Mouse (Mus musculus) heart, embryonic 10.5 days (tissue): ENCODE data around the gene Sec14l4. TPM values are rescaled to one million over a fixed set of nuclear protein-coding genes. Genes with fewer than 3 reads are reported as not detected.

Experiments
- DNase-seq: peaks from one replicate; pipeline ENCODE4 v3.0.0-alpha.2; 2017; ENCODE audit warnings: low spot score
- H3K27ac ChIP-seq: fragments of 300-500 bp; sonication (generic); 2 replicates; pipeline ENCODE4 v1.5.1; 2016; ENCODE audit warnings: mild to moderate bottlenecking
- H3K27me3 ChIP-seq: fragments of 300-500 bp; sonication (generic); 2 replicates; pipeline ENCODE4 v1.6.1; 2016; ENCODE audit warnings: mild to moderate bottlenecking; ENCODE audit not compliant: poor library complexity, insufficient read depth, severe bottlenecking
- H3K36me3 ChIP-seq: fragments of 300-500 bp; sonication (generic); 2 replicates; pipeline ENCODE4 v1.6.1; 2016; ENCODE audit warnings: mild to moderate bottlenecking, moderate library complexity
- H3K4me1 ChIP-seq: fragments of 300-500 bp; sonication (generic); 2 replicates; pipeline ENCODE4 v1.6.1; 2016; ENCODE audit warnings: mild to moderate bottlenecking
- H3K4me3 ChIP-seq: fragments of 300-500 bp; sonication (generic); 2 replicates; pipeline ENCODE4 v1.5.1; 2016; ENCODE audit warnings: mild to moderate bottlenecking, moderate library complexity
- H3K9me3 ChIP-seq: fragments of 300-500 bp; sonication (generic); 2 replicates; pipeline ENCODE4 v1.6.1; 2016; ENCODE audit warnings: mild to moderate bottlenecking, moderate library complexity
- WGBS: fragments of 180-500 bp; shearing (Covaris S2); methylation state at CpG from one replicate; pipeline ENCODE4 v1.1.7; 2016; 5-methylcytosine and 5-hydroxymethylcytosine counted together
- polyA plus RNA-seq: library from polyadenylated mRNA; unstranded; fragments of >200 nt; fragmentation: Nextera tagmentation; extraction: Ambion mirVana; gene quantifications from 2 replicates; pipeline ENCODE4 v1.2.1, GENCODE M21; 2016

Sec14l4 gene
- polyA plus RNA-seq, 1 experiment from 2014 or later = 0.50 TPM

DNA sequence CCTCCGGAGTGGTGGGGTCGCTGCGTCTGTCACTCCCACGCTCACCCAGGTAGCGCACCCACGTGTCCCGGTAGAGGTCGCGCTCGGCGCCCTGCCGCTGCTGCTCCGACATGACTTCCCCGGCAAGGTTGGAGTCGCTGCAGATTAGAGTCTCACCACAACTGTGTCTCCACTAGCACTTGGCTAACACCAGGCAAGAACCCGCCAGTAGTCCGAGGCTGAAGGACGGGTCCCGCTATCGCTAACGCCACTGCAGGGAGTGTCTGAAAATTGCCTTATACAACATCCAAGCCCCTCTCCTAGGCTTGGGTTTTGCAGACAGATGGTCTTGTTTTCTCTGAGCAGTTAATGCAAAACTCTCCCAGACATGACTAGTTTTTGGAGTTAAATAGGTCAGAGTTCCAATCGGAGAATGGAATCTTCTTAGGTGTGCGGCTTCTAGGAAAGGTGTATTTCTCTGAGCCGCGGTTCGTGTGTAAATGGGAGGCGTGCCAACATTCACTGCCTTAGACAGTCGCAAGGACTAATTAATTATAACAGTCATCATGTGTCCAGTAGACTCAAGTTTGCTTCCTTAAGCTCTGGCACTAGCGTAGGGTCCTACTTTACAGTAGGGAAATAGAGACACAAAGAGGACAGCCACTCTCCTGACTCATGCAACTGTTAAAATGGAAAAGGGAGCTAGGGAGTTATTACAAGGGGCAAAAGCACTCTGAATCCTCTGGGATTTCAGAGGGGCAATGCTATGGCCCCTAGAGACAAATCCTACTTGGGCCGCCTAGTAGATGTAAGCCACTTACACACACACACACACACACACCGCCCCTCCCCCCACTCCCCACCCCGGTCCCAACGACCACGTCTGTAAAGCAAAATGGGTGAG is 64.2 kb downstream of the Sec14l4 start, which contains the start of gene Mtfp1:
TSS of gene Mtfp1 (minus strand) at position 275 of the 883 bp plus-strand sequence.
- peaks cover 34% of the 10 kb centered on the region for H3K4me1 ChIP-seq
- H3K36me3 ChIP-seq = peaks cover 25% of the 10 kb centered on the region
- H3K27me3 ChIP-seq = no peaks in the 10 kb centered on the region
- H3K27ac ChIP-seq = peak within 1 kb of the TSS; percentile 95
- peak; percentile 89 for DNase-seq
- H3K4me3 ChIP-seq = peak within 1 kb of the TSS; percentile 77
- peaks cover 7% of the 10 kb centered on the region for H3K9me3 ChIP-seq
- WGBS = 6% methylated on average over 34 of the region's 34 CpGs

DNA sequence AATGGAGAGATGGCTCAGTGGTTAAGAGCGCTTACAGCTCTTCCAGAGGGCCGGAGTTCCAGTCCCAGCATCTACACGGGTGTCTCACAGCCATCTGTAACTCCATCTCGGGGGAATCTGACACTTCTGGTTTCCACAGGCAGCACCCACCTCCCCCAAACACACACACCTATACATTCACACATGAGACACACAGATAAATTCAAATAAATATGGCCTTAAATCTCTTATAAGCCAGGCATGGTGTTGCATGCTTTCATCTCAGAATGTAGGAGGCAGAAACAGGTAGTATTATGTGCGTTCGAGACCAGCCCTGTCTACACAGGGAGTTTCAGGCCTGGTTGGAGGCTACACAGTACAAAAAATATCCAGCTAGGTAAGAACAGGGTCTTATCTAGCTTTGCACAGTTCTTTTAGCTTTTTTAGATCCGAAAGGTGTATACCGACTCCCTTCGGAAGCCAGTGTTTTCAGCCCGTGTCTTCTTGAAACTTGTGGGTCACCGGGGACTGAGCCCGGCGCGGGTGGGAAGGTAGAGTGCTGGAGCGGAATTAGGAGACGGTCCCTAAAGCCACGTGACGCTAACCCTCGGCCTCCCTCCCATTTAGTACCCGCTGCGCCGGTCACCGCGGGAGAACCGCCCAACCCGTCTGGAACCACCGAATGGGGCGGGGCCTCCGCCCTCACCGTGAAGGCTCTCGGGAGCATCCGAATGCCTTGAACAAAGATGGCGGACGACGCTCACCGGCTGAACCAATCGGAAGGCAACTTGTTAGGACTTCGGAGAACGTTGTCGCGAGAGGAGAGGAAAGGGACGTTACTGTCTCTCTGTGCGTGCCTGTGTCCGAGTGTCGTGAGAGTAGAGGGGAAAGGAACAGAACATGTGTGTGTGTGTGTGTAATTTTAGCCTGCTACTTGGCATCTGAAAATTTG is 65.1 kb downstream of the Sec14l4 start:
- DNase-seq = peak; percentile 99
- 3% methylated on average over 45 of the region's 45 CpGs for WGBS
- Histone ChIP-seq H3K4me3 (peak overlapping the region; percentile 77), H3K27me3 (no peaks in the 10 kb centered on the region), H3K9me3 (peaks cover 1% of the 10 kb centered on the region; the same call in 1 of the 2 replicates), H3K36me3 (peaks cover 17% of the 10 kb centered on the region), H3K27ac (peak overlapping the region; percentile 95), H3K4me1 (peaks cover 34% of the 10 kb centered on the region)

DNA sequence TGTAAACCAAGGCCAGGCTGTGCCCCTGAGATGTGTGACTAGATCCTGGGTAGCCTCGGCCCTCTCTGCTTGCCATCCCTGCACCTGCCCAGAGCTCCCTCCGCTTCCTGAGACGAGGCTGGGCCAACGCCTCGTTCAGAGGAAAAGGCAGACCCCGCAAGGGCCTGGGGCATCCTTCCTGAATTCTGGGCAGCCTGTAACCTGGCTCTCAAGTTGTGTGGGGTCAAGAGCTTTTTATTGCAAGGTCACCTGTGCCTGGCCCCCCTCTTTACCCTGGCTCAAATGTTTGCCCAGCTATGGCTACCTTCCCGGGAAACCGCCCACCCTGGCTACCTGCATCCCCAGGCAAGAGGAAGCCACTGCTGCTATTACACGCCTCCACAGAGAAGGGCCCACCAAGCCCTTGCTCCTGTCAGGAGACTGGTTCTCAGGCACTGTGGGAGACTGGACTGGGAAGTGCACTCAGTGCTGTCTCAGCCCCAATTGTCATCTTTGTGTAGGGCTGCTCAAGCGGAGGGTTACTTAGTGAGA is 65.9 kb downstream of the Sec14l4 start:
- H3K27me3 ChIP-seq = no peaks in the 10 kb centered on the region
- peaks cover 9% of the 10 kb centered on the region for H3K36me3 ChIP-seq
- DNase-seq = no peak
- peaks cover 34% of the 10 kb centered on the region for H3K4me1 ChIP-seq
- H3K9me3 ChIP-seq = no peaks in the 10 kb centered on the region
- peak overlapping the region; percentile 77 for H3K4me3 ChIP-seq
- 37% methylated on average over 10 of the region's 10 CpGs for WGBS
- H3K27ac ChIP-seq = peak overlapping the region; percentile 95

Other genes with a start within 250 kb of the Sec14l4 start
- gene Osbp2, start 167.6 kb upstream of the Sec14l4 start, polyA plus RNA-seq = 0.11 and 0.29 TPM in 2 replicates
- gene 4921536K21Rik, start 136.4 kb upstream of the Sec14l4 start, polyA plus RNA-seq = 0.31 and 0.33 TPM in 2 replicates
- gene Dusp18, start 136.2 kb upstream of the Sec14l4 start, polyA plus RNA-seq = 13.6 and 16.1 TPM in 2 replicates
- gene Slc35e4, start 116.8 kb upstream of the Sec14l4 start, polyA plus RNA-seq = 4.4 and 6.2 TPM in 2 replicates
- 50.3 and 56.3 TPM in 2 replicates for gene Tcn2, start 99.3 kb upstream of the Sec14l4 start, polyA plus RNA-seq
- 65.9 and 80.1 TPM in 2 replicates for gene Pes1, start 67.5 kb upstream of the Sec14l4 start, polyA plus RNA-seq
- gene 4930556J24Rik, start 54.7 kb upstream of the Sec14l4 start, polyA plus RNA-seq = 0.15 TPM in 1 of 2 replicates, not detected in the other
- gene Gal3st1, start 47.8 kb upstream of the Sec14l4 start, polyA plus RNA-seq = 0.32 and 0.73 TPM in 2 replicates
- not detected in 2 replicates for gene Sec14l3, start 33.4 kb downstream of the Sec14l4 start, polyA plus RNA-seq
- 25.7 and 26.0 TPM in 2 replicates for gene Mtfp1, start 64.0 kb downstream of the Sec14l4 start, polyA plus RNA-seq
- 0.94 and 2.1 TPM in 2 replicates for gene Sec14l2, start 92.0 kb downstream of the Sec14l4 start, polyA plus RNA-seq
- gene Rnf215, start 103.7 kb downstream of the Sec14l4 start, polyA plus RNA-seq = 16.4 and 17.1 TPM in 2 replicates
- 3.8 and 4.2 TPM in 2 replicates for gene Ccdc157, start 128.8 kb downstream of the Sec14l4 start, polyA plus RNA-seq
- 52.7 and 68.6 TPM in 2 replicates for gene Sf3a1, start 128.9 kb downstream of the Sec14l4 start, polyA plus RNA-seq
- 18.7 and 22.0 TPM in 2 replicates for gene Tbc1d10a, start 155.3 kb downstream of the Sec14l4 start, polyA plus RNA-seq
- 1.5 and 1.7 TPM in 2 replicates for gene Castor1, start 186.8 kb downstream of the Sec14l4 start, polyA plus RNA-seq
- gene Osm, start 205.0 kb downstream of the Sec14l4 start, polyA plus RNA-seq = 0.05 and 0.06 TPM in 2 replicates
- 0.11 and 0.21 TPM in 2 replicates for gene Lif, start 226.1 kb downstream of the Sec14l4 start, polyA plus RNA-seq